Mouse (Mus musculus) heart, adult 8-10 months (tissue): ENCODE measurements around the gene Grid1. TPM values are rescaled to one million over a fixed set of nuclear protein-coding genes. Genes with fewer than 3 reads are reported as not detected.

Source experiments
- DNase-seq: peaks from one replicate; pipeline ENCODE4 v3.0.0; 2022; ENCODE audit warnings: low spot score
- total RNA-seq, 4 experiments: library from RNA; stranded (reverse); gene quantifications; 2 replicates each; pipeline ENCODE4 v1.2.4; 2022

Grid1 gene
- total RNA-seq, 4 experiments from 2014 or later: 0.22 TPM; not detected in 3

GRCm38 (mm10) chr14:34837145-34837544 lies 17.2 kb downstream of the Grid1 start:
- DNase-seq: no peak

- no peak for DNase-seq
Observed at GRCm38 (mm10) chr14:34838999-34839398, 19.1 kb downstream of the Grid1 start.

- DNase-seq: no peak
Observed at GRCm38 (mm10) chr14:34839898-34840297, 20.0 kb downstream of the Grid1 start.

GRCm38 (mm10) chr14:34843579-34843978 lies 23.7 kb downstream of the Grid1 start:
- no peak for DNase-seq

GRCm38 (mm10) chr14:34844166-34844565 lies 24.3 kb downstream of the Grid1 start:
- no peak for DNase-seq

- no peak for DNase-seq
Observed at GRCm38 (mm10) chr14:34846799-34847198, 26.9 kb downstream of the Grid1 start.

- no peak for DNase-seq
Observed at GRCm38 (mm10) chr14:34847625-34848024, 27.7 kb downstream of the Grid1 start.

GRCm38 (mm10) chr14:34860891-34861780 lies 41.2 kb downstream of the Grid1 start:
- DNase-seq: no peak

- DNase-seq: no peak
Observed at GRCm38 (mm10) chr14:34867266-34867665, 47.4 kb downstream of the Grid1 start.

- no peak for DNase-seq
Observed at GRCm38 (mm10) chr14:34868513-34869260, 48.8 kb downstream of the Grid1 start.

- no peak for DNase-seq
Observed at GRCm38 (mm10) chr14:34879996-34880395, 60.1 kb downstream of the Grid1 start.

GRCm38 (mm10) chr14:34880431-34881421 lies 60.8 kb downstream of the Grid1 start:
- no peak for DNase-seq

- no peak for DNase-seq
Observed at GRCm38 (mm10) chr14:34884194-34884593, 64.3 kb downstream of the Grid1 start.

- no peak for DNase-seq
Observed at GRCm38 (mm10) chr14:34884611-34885010, 64.7 kb downstream of the Grid1 start.

- DNase-seq: no peak
Observed at GRCm38 (mm10) chr14:34891769-34892532, 72.0 kb downstream of the Grid1 start.

GRCm38 (mm10) chr14:34896253-34896982 lies 76.5 kb downstream of the Grid1 start:
- DNase-seq: no peak

GRCm38 (mm10) chr14:34903854-34904253 lies 83.9 kb downstream of the Grid1 start:
- DNase-seq: no peak

- DNase-seq: no peak
Observed at GRCm38 (mm10) chr14:34905697-34906096, 85.8 kb downstream of the Grid1 start.

GRCm38 (mm10) chr14:34908366-34908765 lies 88.5 kb downstream of the Grid1 start:
- DNase-seq: no peak

- DNase-seq: no peak
Observed at GRCm38 (mm10) chr14:34908804-34909203, 88.9 kb downstream of the Grid1 start.
